Mouse (Mus musculus): ENCODE measurements around the gene Ethe1.

Ethe1 gene

GRCm38 (mm10) chr7:24587330-24588105 is at the start of gene Ethe1, which contains the start of gene Zfp575:
Ethe1 (plus strand) TSS chr7:24587543.
Zfp575 (minus strand) TSS chr7:24587641.
- DNase-seq = peak; percentile 84

GRCm38 (mm10) chr7:24537591-24537990 is 49.8 kb upstream of the Ethe1 start:
- no peak for DNase-seq

GRCm38 (mm10) chr7:24538154-24538553 is 49.2 kb upstream of the Ethe1 start:
- no peak for DNase-seq

- DNase-seq = no peak
Observed at GRCm38 (mm10) chr7:24538701-24539100, 48.6 kb upstream of the Ethe1 start.

GRCm38 (mm10) chr7:24539686-24540085 is 47.7 kb upstream of the Ethe1 start:
- no peak for DNase-seq

GRCm38 (mm10) chr7:24544506-24544905 is 42.8 kb upstream of the Ethe1 start:
- DNase-seq = no peak

- DNase-seq = no peak
Observed at GRCm38 (mm10) chr7:24546068-24546614, 41.2 kb upstream of the Ethe1 start, which contains the start of the genes Pinlyp and Xrcc1. Pinlyp (minus strand) TSS chr7:24546118. Xrcc1 (plus strand) TSS chr7:24546289.

GRCm38 (mm10) chr7:24546634-24547389 is 40.5 kb upstream of the Ethe1 start:
- DNase-seq = peak; percentile 100

GRCm38 (mm10) chr7:24547534-24548036 is 39.8 kb upstream of the Ethe1 start:
- DNase-seq = no peak

GRCm38 (mm10) chr7:24551985-24552759 is 35.2 kb upstream of the Ethe1 start:
- DNase-seq = no peak

- DNase-seq = no peak
Observed at GRCm38 (mm10) chr7:24555786-24556185, 31.6 kb upstream of the Ethe1 start.

GRCm38 (mm10) chr7:24561450-24561849 is 25.9 kb upstream of the Ethe1 start:
- DNase-seq = no peak

GRCm38 (mm10) chr7:24563191-24563836 is 24.0 kb upstream of the Ethe1 start:
- DNase-seq = no peak

- DNase-seq = no peak
Observed at GRCm38 (mm10) chr7:24563837-24564206, 23.5 kb upstream of the Ethe1 start.

GRCm38 (mm10) chr7:24564607-24565265 is 22.6 kb upstream of the Ethe1 start:
- DNase-seq = peak; percentile 67

GRCm38 (mm10) chr7:24565627-24566026 is 21.7 kb upstream of the Ethe1 start:
- no peak for DNase-seq

GRCm38 (mm10) chr7:24566206-24566605 is 21.1 kb upstream of the Ethe1 start:
- DNase-seq = no peak

- DNase-seq = no peak
Observed at GRCm38 (mm10) chr7:24568512-24568911, 18.8 kb upstream of the Ethe1 start.

- no peak for DNase-seq
Observed at GRCm38 (mm10) chr7:24571071-24571470, 16.3 kb upstream of the Ethe1 start.

- DNase-seq = peak; percentile 52
Observed at GRCm38 (mm10) chr7:24572455-24572854, 14.9 kb upstream of the Ethe1 start.

- DNase-seq = no peak
Observed at GRCm38 (mm10) chr7:24574224-24574796, 13.0 kb upstream of the Ethe1 start.

Measured in embryo, embryonic 11 days (tissue).